Mouse (Mus musculus): ENCODE measurements at regions not wholly inside any gene's neighbourhood (a gene's known extent, or its start where the extent isn't known, plus 50 kb on each side); places are given as distances from the start of the nearest gene placed in this dataset.

GRCm38 (mm10) chr16:20836866-20837265 is 102.6 kb upstream of the Thpo start:
- TF ChIP-seq POLR2A (IDR thresholded peaks at IDR 0.05; ENCODE audit: borderline replicate concordance, control insufficient read depth, low read depth, low read length) = no peak
- no peak for TF ChIP-seq CTCF (IDR thresholded peaks at IDR 0.05; ENCODE audit: control insufficient read depth, insufficient read depth, low read length)

All from bone marrow, adult 2 months (tissue).